Mouse (Mus musculus) stomach, embryonic 14.5 days (tissue): ENCODE results near the gene Scimp. TPM values are rescaled to one million over a fixed set of nuclear protein-coding genes. Genes with fewer than 3 reads are reported as not detected.

Source experiments
- ATAC-seq: fragments of 200-750 bp; cut with Nextera tagmentation; 2 replicates; pipeline ENCODE4 v1.8.0; 2017; ENCODE audit warnings: low read depth, moderate TSS enrichment; ENCODE audit not compliant: insufficient number of reproducible peaks, insufficient read depth, low FRiP score
- H3K27ac ChIP-seq: fragments of 300-500 bp; sonication (generic); 2 replicates; pipeline ENCODE4 v1.5.1; 2014; ENCODE audit warnings: mild to moderate bottlenecking, low read length, moderate library complexity, mixed read lengths
- H3K27me3 ChIP-seq: fragments of 300-500 bp; sonication (generic); 2 replicates; pipeline ENCODE4 v1.6.1; 2014; ENCODE audit warnings: low read length, control low read depth, mixed read lengths; ENCODE audit not compliant: control insufficient read depth, insufficient read depth
- H3K36me3 ChIP-seq: fragments of 300-500 bp; sonication (generic); 2 replicates; pipeline ENCODE4 v1.6.1; 2014; ENCODE audit warnings: mild to moderate bottlenecking, control low read depth, low read length, moderate library complexity, mixed read lengths; ENCODE audit not compliant: control insufficient read depth, insufficient read depth
- H3K4me1 ChIP-seq: fragments of 300-500 bp; sonication (generic); 2 replicates; pipeline ENCODE4 v1.6.1; 2014; ENCODE audit warnings: low read length, control low read depth, mixed read lengths; ENCODE audit not compliant: control insufficient read depth, insufficient read depth
- H3K4me2 ChIP-seq: fragments of 300-500 bp; sonication (generic); replicated peaks from 2 replicates; pipeline ENCODE4 v1.6.1; 2014; ENCODE audit warnings: low read depth, low read length, control low read depth
- H3K4me3 ChIP-seq: fragments of 300-500 bp; sonication (generic); 2 replicates; pipeline ENCODE4 v1.5.1; 2014; ENCODE audit warnings: low read depth, low read length, control low read depth
- H3K9ac ChIP-seq: fragments of 300-500 bp; sonication (generic); replicated peaks from 2 replicates; pipeline ENCODE4 v1.6.1; 2014; ENCODE audit warnings: low read depth, mild to moderate bottlenecking, control low read depth, low read length, moderate library complexity, mixed read lengths
- H3K9me3 ChIP-seq: fragments of 300-500 bp; sonication (generic); 2 replicates; pipeline ENCODE4 v1.6.1; 2016; ENCODE audit warnings: low read depth, low read length, control low read depth; ENCODE audit not compliant: control insufficient read depth
- WGBS: fragments of 180-500 bp; shearing (Covaris S2); extraction: QIAGEN DNeasy Blood & Tissue Kit; methylation state at CpG from one replicate; pipeline ENCODE4 v1.1.7; 2014; 5-methylcytosine and 5-hydroxymethylcytosine counted together
- polyA plus RNA-seq: library from polyadenylated mRNA; unstranded; fragments of >200 nt; fragmentation: Nextera tagmentation; extraction: Ambion mirVana; gene quantifications from 2 replicates; pipeline ENCODE4 v1.2.1, GENCODE M21; 2014

The Scimp gene
- polyA plus RNA-seq: 0.59 and 0.87 TPM in 2 replicates

- Histone ChIP-seq H3K4me3 (no peak within 1 kb of the TSS), H3K27me3 (no peaks in the 10 kb centered on the region), H3K9me3 (no peaks in the 10 kb centered on the region), H3K9ac (no peak within 1 kb of the TSS), H3K36me3 (no peaks in the 10 kb centered on the region), H3K4me2 (no peak within 1 kb of the TSS), H3K4me1 (no peaks in the 10 kb centered on the region), H3K27ac (no peak within 1 kb of the TSS)
- ATAC-seq: no peak
- 81% methylated on average over 7 of the region's 7 CpGs for WGBS
These were observed at the start of gene Scimp for GRCm38 (mm10) chr11:70812365-70812764. Gene Scimp (minus strand): TSS chr11:70812586.

GRCm38 (mm10) chr11:70860371-70860770, 48.0 kb upstream of the Scimp start:
- H3K4me1 ChIP-seq: no peaks in the 10 kb centered on the region
- no peak overlapping the region for H3K4me3 ChIP-seq
- H3K9me3 ChIP-seq: no peaks in the 10 kb centered on the region
- no peak overlapping the region for H3K9ac ChIP-seq
- WGBS: 91% methylated on average over 1 of the region's 1 CpGs
- H3K36me3 ChIP-seq: no peaks in the 10 kb centered on the region
- H3K27me3 ChIP-seq: no peaks in the 10 kb centered on the region
- no peak overlapping the region for H3K27ac ChIP-seq
- ATAC-seq: no peak
- no peak overlapping the region for H3K4me2 ChIP-seq

GRCm38 (mm10) chr11:70846029-70846428, 33.6 kb upstream of the Scimp start:
- WGBS: 46% methylated on average over 2 of the region's 2 CpGs
- no peak overlapping the region for H3K9ac ChIP-seq
- ATAC-seq: no peak

GRCm38 (mm10) chr11:70845457-70845978, 33.1 kb upstream of the Scimp start:
- peaks cover 15% of the 10 kb centered on the region for H3K4me1 ChIP-seq
- 4% methylated on average over 19 of the region's 19 CpGs for WGBS
- H3K27ac ChIP-seq: no peak overlapping the region; the same call in 1 of the 2 replicates
- ATAC-seq: no peak
- H3K9me3 ChIP-seq: no peaks in the 10 kb centered on the region
- peak overlapping the region; percentile 93 for H3K4me3 ChIP-seq
- H3K4me2 ChIP-seq: peak overlapping the region; percentile 87
- H3K9ac ChIP-seq: peak overlapping the region; percentile 87
- no peaks in the 10 kb centered on the region for H3K27me3 ChIP-seq
- H3K36me3 ChIP-seq: no peaks in the 10 kb centered on the region

More at GRCm38 (mm10) chr11:70846029-70846428, 33.6 kb upstream of the Scimp start:
- peak overlapping the region; percentile 87 for H3K4me2 ChIP-seq
- H3K36me3 ChIP-seq: no peaks in the 10 kb centered on the region
- H3K4me1 ChIP-seq: peaks cover 15% of the 10 kb centered on the region
- no peaks in the 10 kb centered on the region for H3K9me3 ChIP-seq
- no peaks in the 10 kb centered on the region for H3K27me3 ChIP-seq
- H3K27ac ChIP-seq: no peak overlapping the region
- H3K4me3 ChIP-seq: peak overlapping the region; percentile 93

DNA sequence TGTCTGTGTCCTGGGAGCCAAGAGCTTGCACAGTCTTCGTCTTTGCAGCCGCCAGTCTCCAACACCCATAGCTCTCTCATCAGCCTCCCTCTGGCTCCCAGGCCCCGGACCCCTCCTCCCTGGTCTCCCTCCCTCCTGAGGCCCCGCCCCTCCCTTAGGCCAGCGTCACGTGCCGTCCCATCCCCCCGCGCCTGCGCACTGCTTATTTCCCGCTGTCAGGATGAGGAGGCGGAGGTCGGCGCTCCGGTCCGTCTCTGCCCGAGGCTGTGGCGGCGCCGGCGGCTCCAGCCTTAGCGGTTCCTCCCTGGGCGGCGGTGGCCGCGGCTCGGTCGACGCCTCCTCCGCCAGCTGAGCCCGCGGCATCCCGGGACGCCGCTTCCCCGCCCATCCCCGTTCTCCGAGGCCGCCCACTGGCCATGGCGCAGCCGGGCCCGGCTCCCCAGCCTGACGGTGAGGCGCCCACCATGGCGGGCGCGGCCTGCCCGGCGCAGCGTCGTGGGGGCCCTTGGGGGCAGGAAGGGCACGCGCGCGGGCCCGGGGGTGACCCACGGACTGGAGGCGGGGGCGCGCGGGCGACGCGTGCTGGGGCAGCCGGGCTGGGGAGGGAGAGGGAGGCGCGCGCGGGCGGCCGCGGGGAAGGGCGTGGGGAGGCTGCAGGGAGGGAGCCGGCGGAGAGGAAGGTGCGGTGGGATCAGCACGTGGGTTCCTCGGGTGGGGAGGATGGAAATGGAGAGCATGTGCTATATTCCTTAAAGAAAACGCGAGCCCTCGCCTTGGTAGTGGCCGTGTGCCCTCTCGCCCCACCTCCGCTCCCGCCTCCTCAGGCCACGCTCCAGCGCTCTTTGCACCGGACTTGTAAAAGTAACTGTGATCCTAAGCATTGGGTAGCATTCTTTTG, 32.4 kb upstream of the Scimp start, which contains the start of gene Rabep1:
TSS of gene Rabep1 (plus strand) at position 220 of the 898 bp plus-strand sequence.
- H3K9me3 ChIP-seq: no peaks in the 10 kb centered on the region
- WGBS: 1% methylated on average over 87 of the region's 88 CpGs
- peak; percentile 96 for ATAC-seq
- peak within 1 kb of the TSS; percentile 93 for H3K4me3 ChIP-seq
- H3K4me2 ChIP-seq: peak within 1 kb of the TSS; percentile 87
- H3K36me3 ChIP-seq: no peaks in the 10 kb centered on the region
- H3K27ac ChIP-seq: peak within 1 kb of the TSS; percentile 71; the same call in 1 of the 2 replicates
- no peaks in the 10 kb centered on the region for H3K27me3 ChIP-seq
- H3K9ac ChIP-seq: peak within 1 kb of the TSS; percentile 87
- peaks cover 15% of the 10 kb centered on the region for H3K4me1 ChIP-seq

- peak overlapping the region; percentile 87; the same call in 1 of the 2 replicates for H3K9ac ChIP-seq
- H3K36me3 ChIP-seq: no peaks in the 10 kb centered on the region
- peak overlapping the region; percentile 71; the same call in 1 of the 2 replicates for H3K27ac ChIP-seq
- H3K4me2 ChIP-seq: peak overlapping the region; percentile 87
- peak overlapping the region; percentile 93 for H3K4me3 ChIP-seq
- H3K4me1 ChIP-seq: peaks cover 15% of the 10 kb centered on the region
- no peak for ATAC-seq
- no peaks in the 10 kb centered on the region for H3K9me3 ChIP-seq
- H3K27me3 ChIP-seq: no peaks in the 10 kb centered on the region
- 18% methylated on average over 12 of the region's 12 CpGs for WGBS
These were observed 31.5 kb upstream of the Scimp start for GRCm38 (mm10) chr11:70843701-70844551.

- no peak overlapping the region for H3K4me2 ChIP-seq
- 53% methylated on average over 4 of the region's 4 CpGs for WGBS
- ATAC-seq: no peak
- no peaks in the 10 kb centered on the region for H3K9me3 ChIP-seq
- H3K36me3 ChIP-seq: no peaks in the 10 kb centered on the region
- no peak overlapping the region for H3K9ac ChIP-seq
- H3K27ac ChIP-seq: no peak overlapping the region
- H3K4me3 ChIP-seq: no peak overlapping the region
- no peaks in the 10 kb centered on the region for H3K27me3 ChIP-seq
- H3K4me1 ChIP-seq: peaks cover 15% of the 10 kb centered on the region
These were observed 30.6 kb upstream of the Scimp start for GRCm38 (mm10) chr11:70842983-70843382.

DNA sequence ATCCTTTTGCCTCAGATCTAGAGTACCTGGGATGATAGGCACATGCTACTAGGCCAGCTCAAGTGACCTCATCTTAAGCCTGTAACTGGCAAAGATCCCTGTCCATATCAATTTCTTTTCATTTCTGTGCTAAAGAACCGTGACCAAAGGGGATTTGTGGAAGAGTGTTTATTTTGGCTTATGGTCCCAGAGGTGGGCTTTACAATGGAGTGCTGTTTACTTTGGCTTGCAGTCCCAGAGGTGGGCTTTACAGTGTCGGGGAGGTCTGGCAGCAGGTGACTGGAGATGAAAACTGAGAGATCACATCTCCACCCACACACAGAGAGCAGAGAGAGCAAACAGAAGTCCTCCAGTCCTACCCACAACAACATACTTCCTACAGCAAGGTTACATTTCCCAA, 26.2 kb upstream of the Scimp start:
- ATAC-seq: no peak
- WGBS: 32% methylated on average over 2 of the region's 2 CpGs

More for the DNA sequence above, 26.2 kb upstream of the Scimp start:
- Histone ChIP-seq H3K4me3 (no peak overlapping the region), H3K9ac (no peak overlapping the region), H3K4me2 (no peak overlapping the region), H3K4me1 (no peaks in the 10 kb centered on the region), H3K9me3 (no peaks in the 10 kb centered on the region), H3K27ac (no peak overlapping the region), H3K27me3 (no peaks in the 10 kb centered on the region), H3K36me3 (no peaks in the 10 kb centered on the region)
